Mouse (Mus musculus) heart, postnatal 0 days (tissue): Measurements from ENCODE around the gene Dip2a. TPM values are rescaled to one million over a fixed set of nuclear protein-coding genes. Genes with fewer than 3 reads are reported as not detected.

Experiments
- ATAC-seq: fragments of 200-750 bp; cut with Nextera tagmentation; 2 replicates; pipeline ENCODE4 v1.8.0; 2017; ENCODE audit warnings: low read depth, moderate number of reproducible peaks, moderate library complexity; ENCODE audit not compliant: insufficient read depth
- DNase-seq: peaks from one replicate; pipeline ENCODE4 v3.0.0-alpha.2; 2016; ENCODE audit warnings: low spot score
- H3K27ac ChIP-seq: fragments of 300-500 bp; sonication (generic); 2 replicates; pipeline ENCODE4 v1.5.1; 2014; ENCODE audit warnings: low read depth, mild to moderate bottlenecking
- H3K27me3 ChIP-seq: fragments of 300-500 bp; sonication (generic); 2 replicates; pipeline ENCODE4 v1.6.1; 2014; ENCODE audit warnings: low read length, mixed read lengths; ENCODE audit not compliant: control insufficient read depth, insufficient read depth
- H3K36me3 ChIP-seq: fragments of 300-500 bp; sonication (generic); replicated peaks from 2 replicates; pipeline ENCODE4 v1.6.1; 2014; ENCODE audit warnings: low read length, mixed read lengths; ENCODE audit not compliant: control insufficient read depth, insufficient read depth
- H3K4me1 ChIP-seq: fragments of 300-500 bp; sonication (generic); 2 replicates; pipeline ENCODE4 v1.6.1; 2014; ENCODE audit warnings: antibody characterized with exemption; ENCODE audit not compliant: control insufficient read depth, insufficient read depth
- H3K4me2 ChIP-seq: fragments of 300-500 bp; sonication (generic); 2 replicates; pipeline ENCODE4 v1.6.1; 2014; ENCODE audit warnings: low read depth, mild to moderate bottlenecking, low read length, moderate library complexity
- H3K4me3 ChIP-seq: fragments of 300-500 bp; sonication (generic); 2 replicates; pipeline ENCODE4 v1.5.1; 2014; ENCODE audit warnings: low read depth, low read length
- H3K9ac ChIP-seq: fragments of 300-500 bp; sonication (generic); replicated peaks from 2 replicates; pipeline ENCODE4 v1.6.1; 2014; ENCODE audit warnings: low read depth, low read length, mixed read lengths
- H3K9me3 ChIP-seq: fragments of 300-500 bp; sonication (generic); replicated peaks from 2 replicates; pipeline ENCODE4 v1.6.1; 2016; ENCODE audit warnings: low read length; ENCODE audit not compliant: control insufficient read depth
- CTCF ChIP-seq: IDR thresholded peaks from 2 replicates; pipeline ENCODE4 v1.5.1; 2016; ENCODE audit warnings: antibody characterized with exemption, control low read depth, low read depth
- EP300 ChIP-seq: IDR thresholded peaks from 2 replicates; pipeline ENCODE4 v1.6.1; 2016; ENCODE audit warnings: antibody characterized with exemption, low read depth
- WGBS: fragments of 180-500 bp; shearing (Covaris S2); extraction: QIAGEN DNeasy Blood & Tissue Kit; methylation state at CpG from one replicate; pipeline ENCODE4 v1.1.7; 2014; 5-methylcytosine and 5-hydroxymethylcytosine counted together
- polyA plus RNA-seq: library from polyadenylated mRNA; unstranded; fragments of >200 nt; fragmentation: Nextera tagmentation; extraction: Ambion mirVana; gene quantifications from 2 replicates; pipeline ENCODE4 v1.2.1, GENCODE M21; 2015
- total RNA-seq: library from RNA; depleted of rRNA; stranded (reverse); fragments of >200 nt; gene quantifications from 2 replicates; pipeline ENCODE4 v1.2.3, GENCODE M21; 2014; ENCODE audit warnings: low replicate concordance

The Dip2a gene
- total and polyA plus RNA-seq, 2 experiments from 2014 or later: 5.7 to 47.4 TPM

DNA sequence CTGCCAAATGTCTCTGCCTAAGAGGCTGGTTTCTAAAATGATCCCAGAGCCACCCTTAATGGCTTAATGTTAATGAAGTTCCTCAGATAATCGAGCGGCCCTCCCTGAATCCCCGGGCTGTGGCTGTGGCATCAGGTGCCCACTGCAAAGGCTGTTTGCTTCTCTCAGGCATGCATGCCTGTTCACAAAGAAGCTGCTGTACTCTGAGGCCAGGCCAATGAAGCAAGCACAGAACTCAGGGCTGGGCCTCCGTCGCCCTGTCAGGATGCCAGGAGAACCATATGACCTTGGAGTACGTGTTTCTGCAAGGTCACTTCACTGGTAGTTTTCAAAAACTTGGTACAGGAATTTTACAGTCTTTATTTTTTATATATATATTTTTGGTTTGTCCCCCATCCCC, 89.5 kb downstream of the Dip2a start:
- DNase-seq (no peak), ATAC-seq (no peak)
- 33% methylated on average over 6 of the region's 6 CpGs for WGBS
- no peaks in the 10 kb centered on the region for H3K27me3 ChIP-seq
- H3K4me1 ChIP-seq: peaks cover 20% of the 10 kb centered on the region
- no peaks in the 10 kb centered on the region for H3K9me3 ChIP-seq
- no peak for TF ChIP-seq CTCF
- TF ChIP-seq EP300: no peak
- H3K9ac ChIP-seq: no peak overlapping the region
- H3K36me3 ChIP-seq: no peaks in the 10 kb centered on the region
- H3K4me3 ChIP-seq: no peak overlapping the region
- H3K27ac ChIP-seq: 0 out of 2 replicates have a peak overlapping the region, but pooled peaks have one; percentile 26
- H3K4me2 ChIP-seq: no peak overlapping the region

- TF ChIP-seq EP300 (no peak), CTCF (no peak)
- no peak within 1 kb of the TSS for H3K4me3 ChIP-seq
- H3K27ac ChIP-seq: no peak within 1 kb of the TSS
- DNase-seq: no peak
- H3K27me3 ChIP-seq: no peaks in the 10 kb centered on the region
- H3K4me2 ChIP-seq: no peak within 1 kb of the TSS
- H3K9me3 ChIP-seq: no peaks in the 10 kb centered on the region
- no peak for ATAC-seq
- no peak within 1 kb of the TSS for H3K9ac ChIP-seq
- no peaks in the 10 kb centered on the region for H3K36me3 ChIP-seq
- 31% methylated on average over 4 of the region's 4 CpGs for WGBS
- H3K4me1 ChIP-seq: peaks cover 17% of the 10 kb centered on the region
Observed at GRCm38 (mm10) chr10:76253536-76253935, 91.6 kb downstream of the Dip2a start, which contains the start of gene S100b. Gene S100b (plus strand): TSS chr10:76253853.

DNA sequence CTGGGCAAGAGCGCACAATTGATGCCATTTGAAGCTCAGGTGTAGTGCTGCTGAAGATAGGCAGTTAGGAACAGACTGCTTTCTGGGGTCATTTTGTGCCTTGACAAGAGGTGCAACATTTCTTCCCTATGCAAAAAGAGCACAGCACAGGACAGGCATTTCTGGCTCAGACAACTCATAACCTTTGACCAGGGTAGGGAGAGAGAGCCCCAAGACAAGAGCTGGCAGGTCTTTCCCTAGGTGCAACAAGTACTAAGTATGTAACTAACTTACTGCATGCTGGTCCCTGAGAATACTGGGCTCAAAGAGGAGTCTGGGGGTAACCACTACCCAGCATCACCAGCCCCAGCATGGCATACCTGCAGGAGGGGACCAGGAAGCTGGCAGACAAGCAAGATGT, 92.0 kb downstream of the Dip2a start:
- no peaks in the 10 kb centered on the region for H3K27me3 ChIP-seq
- 94% methylated on average over 1 of the region's 1 CpGs for WGBS
- no peaks in the 10 kb centered on the region for H3K9me3 ChIP-seq
- no peak for DNase-seq
- H3K9ac ChIP-seq: no peak overlapping the region
- H3K4me2 ChIP-seq: no peak overlapping the region
- H3K36me3 ChIP-seq: no peaks in the 10 kb centered on the region
- H3K27ac ChIP-seq: no peak overlapping the region
- TF ChIP-seq CTCF: no peak
- no peak overlapping the region for H3K4me3 ChIP-seq
- ATAC-seq: no peak
- peaks cover 13% of the 10 kb centered on the region; the same call in 1 of the 2 replicates for H3K4me1 ChIP-seq

GRCm38 (mm10) chr10:76250870-76251269, 94.2 kb downstream of the Dip2a start:
- ATAC-seq: no peak
- Histone ChIP-seq H3K9me3 (no peaks in the 10 kb centered on the region), H3K9ac (no peak overlapping the region), H3K4me3 (no peak overlapping the region), H3K36me3 (no peaks in the 10 kb centered on the region), H3K27ac (no peak overlapping the region), H3K27me3 (no peaks in the 10 kb centered on the region), H3K4me2 (no peak overlapping the region), H3K4me1 (peaks cover 5% of the 10 kb centered on the region; the same call in 1 of the 2 replicates)
- DNase-seq: no peak
- TF ChIP-seq CTCF (no peak), EP300 (no peak)
- 81% methylated on average over 7 of the region's 7 CpGs for WGBS

DNA sequence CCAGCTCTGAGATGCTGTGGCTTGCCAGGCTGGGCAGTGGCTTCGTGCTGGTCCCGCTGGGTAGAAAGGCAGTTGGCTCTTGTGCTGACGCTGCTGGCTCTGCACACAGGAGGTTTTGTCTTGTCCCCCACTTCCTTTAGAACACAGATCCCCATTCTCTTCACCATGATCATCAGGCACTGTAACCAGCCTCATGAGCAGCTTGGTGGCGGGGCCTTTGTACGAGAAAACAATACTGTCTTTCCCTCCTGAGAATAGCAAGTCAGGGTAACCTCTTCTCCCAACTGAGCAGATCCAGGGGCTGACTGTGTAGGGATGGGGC, 96.5 kb downstream of the Dip2a start:
- Histone ChIP-seq H3K4me2 (no peak overlapping the region), H3K9me3 (no peaks in the 10 kb centered on the region), H3K27ac (no peak overlapping the region), H3K4me1 (no peaks in the 10 kb centered on the region), H3K4me3 (no peak overlapping the region), H3K36me3 (no peaks in the 10 kb centered on the region), H3K9ac (no peak overlapping the region), H3K27me3 (no peaks in the 10 kb centered on the region)
- 84% methylated on average over 5 of the region's 5 CpGs for WGBS
- DNase-seq: no peak
- ATAC-seq: no peak
- TF ChIP-seq EP300 (no peak), CTCF (no peak)

GRCm38 (mm10) chr10:76247960-76248646, 97.0 kb downstream of the Dip2a start:
- Histone ChIP-seq H3K4me3 (no peak overlapping the region), H3K9ac (no peak overlapping the region), H3K9me3 (no peaks in the 10 kb centered on the region), H3K27me3 (no peaks in the 10 kb centered on the region), H3K4me1 (no peaks in the 10 kb centered on the region), H3K27ac (no peak overlapping the region), H3K4me2 (no peak overlapping the region), H3K36me3 (no peaks in the 10 kb centered on the region)
- 70% methylated on average over 21 of the region's 21 CpGs for WGBS
- TF ChIP-seq CTCF: no peak
- ATAC-seq (no peak), DNase-seq (no peak)
